Mouse (Mus musculus) layer of hippocampus, adult 11-12 months (tissue): ENCODE data around the gene Nsmce4a.
A peak's percentile ranks its signal among the peaks of the same experiment; 100 is the strongest.
"Not testable (repeated sequence)": the region's sequence is repeated elsewhere in the genome, so short reads cannot be mapped to it uniquely, and the experiment has no call there.

Source experiments
- DNase-seq: peaks from one replicate; pipeline ENCODE4 v3.0.0; 2022; ENCODE audit warnings: low spot score

Nsmce4a gene

GRCm38 (mm10) chr7:130535174-130535573 is 37.7 kb downstream of the Nsmce4a start:
- no peak for DNase-seq

GRCm38 (mm10) chr7:130533316-130534260 is 39.3 kb downstream of the Nsmce4a start:
- peak; percentile 89 for DNase-seq

GRCm38 (mm10) chr7:130531138-130531537 is 41.8 kb downstream of the Nsmce4a start:
- not testable (repeated sequence) for DNase-seq

- no peak for DNase-seq
These were observed 45.6 kb downstream of the Nsmce4a start for GRCm38 (mm10) chr7:130527306-130527705.

GRCm38 (mm10) chr7:130523451-130523850 is 49.5 kb downstream of the Nsmce4a start:
- no peak for DNase-seq

- DNase-seq: no peak
These were observed 52.0 kb downstream of the Nsmce4a start for GRCm38 (mm10) chr7:130520812-130521422.

GRCm38 (mm10) chr7:130520049-130520425 is 52.9 kb downstream of the Nsmce4a start, which contains the start of gene Ate1:
Gene Ate1 (minus strand): TSS chr7:130520369.
- DNase-seq: no peak

GRCm38 (mm10) chr7:130519096-130520048 is 53.5 kb downstream of the Nsmce4a start:
- DNase-seq: peak; percentile 96

- DNase-seq: no peak
These were observed 54.5 kb downstream of the Nsmce4a start for GRCm38 (mm10) chr7:130518213-130519095.

- no peak for DNase-seq
These were observed 62.7 kb downstream of the Nsmce4a start for GRCm38 (mm10) chr7:130510243-130510642.

- DNase-seq: no peak
These were observed 69.9 kb downstream of the Nsmce4a start for GRCm38 (mm10) chr7:130503006-130503405.

- no peak for DNase-seq
These were observed 71.4 kb downstream of the Nsmce4a start for GRCm38 (mm10) chr7:130501499-130501898.

GRCm38 (mm10) chr7:130493346-130493745 is 79.6 kb downstream of the Nsmce4a start:
- no peak for DNase-seq

- DNase-seq: no peak
These were observed 80.9 kb downstream of the Nsmce4a start for GRCm38 (mm10) chr7:130492026-130492425.
